Mouse (Mus musculus) v-Abl transformed pro-B cells (cell line): ENCODE measurements around the gene Nde1.

ENCODE experiments used
- in situ Hi-C, 2 experiments: fragments of 400-800 bp; cut with MboI; formaldehyde crosslinking; loops; one replicate each; pipeline ENCODE4 v1.15.1; 2025; ENCODE audit not compliant: unreplicated experiment in 2 of 2

Nde1 gene

GRCm38 (mm10) chr16:14162988-14163416, at the start of gene Nde1, which contains the start of gene Marf1:
TSS of gene Nde1 (plus strand) at chr16:14163275.
TSS of gene Marf1 (minus strand) at chr16:14163351.
- in situ Hi-C loops: loop anchor here (5.0 to 25.0 kb wide), 4 partner anchors 258 to 488 kb away; partner anchors contain the start of genes 3110001I22Rik (in 1 of the 2), Bfar (in 1 of the 2), Mpv17l (in 1 of the 2) and Ntan1 (in 1 of the 2)

GRCm38 (mm10) chr16:14117299-14117698, 45.8 kb upstream of the Nde1 start:
- in situ Hi-C loops: no loop called here

GRCm38 (mm10) chr16:14120941-14121340, 42.1 kb upstream of the Nde1 start:
- in situ Hi-C loops: no loop called here

GRCm38 (mm10) chr16:14121563-14121962, 41.5 kb upstream of the Nde1 start:
- in situ Hi-C loops: no loop called here

- in situ Hi-C loops: no loop called here
Observed at GRCm38 (mm10) chr16:14122586-14122985, 40.5 kb upstream of the Nde1 start.

GRCm38 (mm10) chr16:14123901-14124300, 39.2 kb upstream of the Nde1 start:
- in situ Hi-C loops: no loop called here

GRCm38 (mm10) chr16:14124709-14125108, 38.4 kb upstream of the Nde1 start:
- in situ Hi-C loops: no loop called here

- in situ Hi-C loops: no loop called here
Observed at GRCm38 (mm10) chr16:14125253-14125652, 37.8 kb upstream of the Nde1 start.

- in situ Hi-C loops: no loop called here
Observed at GRCm38 (mm10) chr16:14128977-14129376, 34.1 kb upstream of the Nde1 start.

- in situ Hi-C loops: no loop called here
Observed at GRCm38 (mm10) chr16:14130796-14131195, 32.3 kb upstream of the Nde1 start.

GRCm38 (mm10) chr16:14131376-14131775, 31.7 kb upstream of the Nde1 start:
- in situ Hi-C loops: no loop called here

GRCm38 (mm10) chr16:14131838-14132237, 31.2 kb upstream of the Nde1 start:
- in situ Hi-C loops: no loop called here

GRCm38 (mm10) chr16:14135014-14135413, 28.1 kb upstream of the Nde1 start:
- in situ Hi-C loops: no loop called here

- in situ Hi-C loops: no loop called here
Observed at GRCm38 (mm10) chr16:14137976-14138561, 25.0 kb upstream of the Nde1 start.

GRCm38 (mm10) chr16:14139106-14139505, 24.0 kb upstream of the Nde1 start:
- in situ Hi-C loops: no loop called here

GRCm38 (mm10) chr16:14143298-14143697, 19.8 kb upstream of the Nde1 start:
- in situ Hi-C loops: no loop called here

- in situ Hi-C loops: no loop called here
Observed at GRCm38 (mm10) chr16:14147712-14148111, 15.4 kb upstream of the Nde1 start.

- in situ Hi-C loops: loop anchor here (10.0 to 25.0 kb wide), 2 partner anchors 339 to 1037 kb away; partner anchors contain the start of gene Ntan1 (in 1 of the 2)
Observed at GRCm38 (mm10) chr16:14151718-14152117, 11.4 kb upstream of the Nde1 start.

- in situ Hi-C loops: loop anchor here (5.0 to 25.0 kb wide), 3 partner anchors 343 to 1041 kb away; partner anchors contain the start of gene Ntan1 (in 1 of the 2)
Observed at GRCm38 (mm10) chr16:14155638-14156037, 7.4 kb upstream of the Nde1 start.

GRCm38 (mm10) chr16:14156312-14156711, 6.8 kb upstream of the Nde1 start:
- in situ Hi-C loops: loop anchor here (5.0 to 25.0 kb wide), 3 partner anchors 344 to 1042 kb away; partner anchors contain the start of gene Ntan1 (in 1 of the 2)

- in situ Hi-C loops: loop anchor here (5.0 to 25.0 kb wide), 3 partner anchors 346 to 1044 kb away; partner anchors contain the start of gene Ntan1 (in 1 of the 2)
Observed at GRCm38 (mm10) chr16:14158536-14158935, 4.5 kb upstream of the Nde1 start.
